Mouse (Mus musculus): Measurements from ENCODE around the gene Trpd52l3.

The Trpd52l3 gene

DNA sequence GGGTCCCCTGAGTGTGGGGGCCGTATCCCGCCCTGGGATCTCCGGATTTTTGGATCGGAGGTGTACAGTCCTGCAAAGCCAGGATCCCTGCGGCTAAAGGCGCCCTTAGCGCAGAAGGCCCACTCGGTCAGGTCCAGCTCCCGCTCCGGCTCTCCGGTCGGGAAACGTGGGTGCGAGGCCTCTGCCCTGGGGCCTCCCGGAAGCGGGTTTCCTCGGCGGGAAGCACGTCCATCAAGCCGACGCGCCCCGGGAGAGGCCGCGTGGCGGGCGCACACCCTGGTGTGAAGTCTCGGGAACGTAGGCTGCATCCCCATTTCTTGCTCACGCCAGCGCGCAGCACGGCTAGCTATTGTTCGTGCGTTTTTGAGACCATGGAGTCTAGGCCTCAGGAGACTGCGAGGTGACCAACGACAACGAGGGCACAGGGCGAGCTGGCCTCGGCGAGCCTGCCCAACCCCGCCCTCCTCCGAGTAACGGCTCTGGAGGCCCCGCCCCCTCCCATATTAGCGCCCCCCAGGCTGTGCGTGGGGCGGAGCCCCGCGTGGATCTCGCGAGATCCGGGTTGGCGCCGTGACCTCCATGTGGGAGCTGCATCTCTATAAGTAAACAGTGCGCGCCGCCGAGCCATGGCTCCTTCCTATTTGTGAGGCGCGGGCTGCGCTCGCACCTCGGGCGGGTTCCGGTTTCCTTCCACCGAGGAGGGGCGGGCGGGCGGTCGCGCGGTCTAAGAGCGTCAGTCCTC lies 26.5 kb downstream of the Trpd52l3 start, which contains the start of gene Uhrf2:
Gene Uhrf2, plus strand, starts transcription at position 620 of the 742 bp plus-strand sequence.
- peak; percentile 95 for DNase-seq (ENCODE audit: low read depth, low spot score)

DNA sequence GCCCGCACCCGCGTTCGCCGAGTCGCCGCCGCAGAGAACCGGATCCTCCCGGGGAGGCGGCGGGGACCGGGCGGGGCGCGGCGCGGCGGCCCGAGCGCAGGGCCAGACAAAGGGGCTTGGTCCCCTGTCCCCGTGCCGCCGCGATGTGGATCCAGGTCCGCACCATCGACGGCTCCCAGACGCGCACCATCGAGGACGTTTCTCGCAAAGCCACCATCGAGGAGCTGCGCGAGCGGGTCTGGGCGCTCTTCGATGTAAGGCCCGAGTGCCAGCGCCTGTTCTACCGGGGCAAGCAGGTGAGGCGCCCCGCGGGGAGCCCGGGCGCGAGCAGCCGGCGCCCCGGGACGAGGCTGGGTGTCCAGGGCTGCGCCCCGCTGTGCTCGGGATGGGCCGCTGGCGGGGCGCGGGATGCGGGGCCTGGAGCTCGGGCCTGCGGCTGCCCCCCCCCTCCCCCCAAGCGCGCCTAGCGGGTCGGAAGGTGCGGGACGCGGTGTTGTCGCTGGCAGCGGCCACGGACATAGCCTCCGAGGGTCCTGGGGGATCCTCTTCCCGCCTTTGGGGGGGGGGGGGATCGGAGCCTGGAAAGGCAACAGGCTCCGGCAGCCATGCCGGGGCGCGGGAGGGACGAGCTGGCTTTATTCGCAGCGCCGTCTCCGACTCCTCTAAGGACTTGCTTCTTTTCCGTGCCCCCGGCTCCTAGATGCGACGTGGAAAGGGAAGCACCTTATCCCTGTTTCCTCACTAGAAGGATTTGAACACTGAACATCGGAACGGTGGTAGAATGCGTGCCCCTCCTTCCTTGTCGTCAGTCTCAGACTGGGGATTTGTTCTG lies 27.3 kb downstream of the Trpd52l3 start:
- peak; percentile 17 for DNase-seq (ENCODE audit: low read depth, low spot score)

DNA sequence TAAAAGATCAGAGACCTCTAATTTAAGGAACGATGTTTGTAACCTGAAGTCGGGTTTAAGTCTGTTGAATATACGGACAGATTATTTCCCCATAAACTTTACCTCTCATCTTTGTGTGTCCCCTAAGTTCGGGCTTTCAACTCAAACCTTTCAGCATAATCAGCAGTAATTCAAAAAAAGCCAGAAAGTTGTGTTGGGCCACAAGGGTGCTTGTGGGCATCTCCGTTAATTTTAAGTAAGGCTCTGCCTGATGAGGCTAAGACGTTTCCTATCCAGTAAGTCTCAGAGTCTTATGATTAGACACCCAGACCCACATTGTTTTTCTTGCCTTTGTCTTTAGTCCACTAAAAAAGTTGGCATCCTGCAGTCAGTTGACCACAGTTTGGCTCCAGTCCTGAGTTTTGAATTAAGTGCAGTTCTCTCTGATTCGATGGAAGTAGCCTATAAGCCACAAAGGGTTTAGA lies 27.9 kb downstream of the Trpd52l3 start:
- DNase-seq (ENCODE audit: low read depth, low spot score): no peak

DNA sequence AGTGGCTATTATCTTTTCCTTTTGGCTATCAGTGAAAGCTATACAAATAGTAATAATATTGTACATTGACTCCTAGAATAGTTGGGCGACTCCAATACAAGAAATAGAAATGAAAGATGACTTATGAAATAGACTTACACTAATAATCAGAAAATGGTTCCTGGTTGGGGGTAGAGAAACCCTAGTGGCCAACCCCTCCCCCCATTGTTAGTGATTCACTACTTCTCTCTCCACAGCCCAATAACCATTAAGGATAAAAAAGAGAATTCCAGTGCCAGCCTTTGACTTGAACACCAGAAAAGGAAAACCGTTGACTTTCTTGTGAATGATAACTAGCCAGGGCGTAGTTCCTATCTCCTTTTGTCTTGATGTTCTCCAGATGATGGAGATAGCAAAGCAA lies 28.6 kb downstream of the Trpd52l3 start:
- DNase-seq (ENCODE audit: low read depth, low spot score): no peak

DNA sequence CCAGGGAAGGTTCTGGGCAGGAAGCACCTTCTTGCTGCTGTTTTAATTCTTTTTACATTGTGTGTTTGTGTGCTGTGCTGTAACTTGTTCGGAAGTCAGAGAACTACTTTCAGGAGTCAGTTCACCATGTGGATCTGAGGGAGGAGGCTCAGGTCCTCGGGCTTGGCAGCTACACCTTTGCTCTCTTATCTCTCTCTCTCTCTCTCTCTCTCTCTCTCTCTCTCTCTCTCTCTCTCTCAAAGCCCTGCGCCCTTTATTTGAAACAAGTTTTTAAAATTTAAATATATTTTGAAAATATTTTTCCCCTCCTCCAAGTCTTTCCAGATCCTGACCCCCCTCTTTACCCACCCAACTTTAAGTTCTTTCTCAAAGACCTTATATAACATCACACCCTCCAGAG lies 31.8 kb downstream of the Trpd52l3 start:
- no peak for DNase-seq (ENCODE audit: low read depth, low spot score)

DNA sequence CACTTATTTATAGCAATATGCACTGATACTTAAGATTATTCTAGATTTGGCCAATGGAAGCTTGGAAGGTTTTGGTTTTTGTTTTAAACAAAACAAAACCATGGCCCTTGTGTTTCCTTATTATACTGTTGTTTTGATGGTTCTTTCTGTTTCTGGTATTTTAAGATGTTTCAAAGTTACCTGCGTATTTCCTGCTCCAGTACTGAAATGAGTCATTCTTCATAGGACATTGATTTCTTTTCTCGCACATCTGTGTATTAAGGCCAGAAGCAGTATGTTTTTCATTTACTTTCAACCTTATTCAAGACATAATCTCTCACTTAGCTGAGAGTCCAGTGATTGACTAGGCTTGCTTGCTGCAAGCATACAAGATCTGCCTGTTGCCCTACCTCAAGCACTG lies 40.1 kb downstream of the Trpd52l3 start:
- no peak for DNase-seq (ENCODE audit: low read depth, low spot score)

DNA sequence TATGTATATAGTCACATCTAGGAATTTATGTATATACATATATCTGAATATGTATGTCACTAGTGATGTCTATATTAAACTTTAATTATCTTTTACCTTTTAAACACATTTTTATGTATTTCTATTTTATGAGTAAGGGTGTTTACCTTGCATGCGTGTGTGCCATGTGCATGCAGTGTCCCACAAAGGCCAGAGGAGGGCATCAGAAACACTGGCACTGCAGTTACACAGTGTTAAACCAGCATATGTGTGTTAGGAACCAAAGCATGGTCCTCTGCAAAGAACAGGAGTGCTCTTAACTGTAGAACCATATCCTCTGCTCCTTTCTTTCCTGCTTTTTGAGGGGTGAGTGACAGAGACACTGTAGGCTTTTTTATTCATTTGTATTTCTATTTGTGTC lies 41.0 kb downstream of the Trpd52l3 start:
- DNase-seq (ENCODE audit: low read depth, low spot score): no peak

DNA sequence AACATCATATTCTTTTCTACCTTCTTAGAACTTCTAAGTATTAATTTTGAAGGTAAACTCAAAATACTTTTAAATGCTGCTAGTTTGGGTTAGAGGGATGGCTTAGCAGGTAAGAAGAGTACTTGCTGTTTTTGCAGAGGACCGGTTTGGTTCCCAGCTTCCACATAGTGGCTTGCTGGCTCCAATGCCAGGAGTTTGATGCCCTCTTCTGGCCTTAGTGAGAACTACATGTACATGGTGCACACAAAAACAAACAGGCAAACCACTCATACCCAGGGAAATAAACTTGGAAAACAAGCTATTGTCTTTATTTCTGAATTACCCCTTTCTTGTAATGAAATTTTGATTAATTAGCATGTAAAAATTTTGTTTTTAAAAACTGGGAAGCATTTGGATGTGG lies 42.3 kb downstream of the Trpd52l3 start:
- DNase-seq (ENCODE audit: low read depth, low spot score): no peak

DNA sequence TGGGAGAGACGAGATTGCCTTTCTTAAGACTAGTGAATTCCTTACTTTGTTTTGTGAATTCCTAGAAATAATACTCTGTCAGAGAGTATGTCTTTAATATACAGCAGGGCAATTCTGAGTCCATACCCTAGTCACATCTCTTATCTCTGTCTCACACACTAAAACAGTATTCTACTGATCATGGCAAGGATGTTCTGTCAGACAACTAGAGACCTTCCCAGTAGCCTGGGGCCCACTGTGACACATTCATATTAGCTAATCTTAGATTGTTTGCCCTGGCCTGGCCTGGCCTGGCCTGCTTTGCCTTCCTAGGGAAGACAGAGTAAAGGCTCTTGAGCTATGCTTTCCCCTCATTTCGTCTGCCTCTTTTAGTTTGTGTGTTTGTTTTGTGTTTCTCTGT lies 47.0 kb downstream of the Trpd52l3 start:
- no peak for DNase-seq (ENCODE audit: low read depth, low spot score)

DNA sequence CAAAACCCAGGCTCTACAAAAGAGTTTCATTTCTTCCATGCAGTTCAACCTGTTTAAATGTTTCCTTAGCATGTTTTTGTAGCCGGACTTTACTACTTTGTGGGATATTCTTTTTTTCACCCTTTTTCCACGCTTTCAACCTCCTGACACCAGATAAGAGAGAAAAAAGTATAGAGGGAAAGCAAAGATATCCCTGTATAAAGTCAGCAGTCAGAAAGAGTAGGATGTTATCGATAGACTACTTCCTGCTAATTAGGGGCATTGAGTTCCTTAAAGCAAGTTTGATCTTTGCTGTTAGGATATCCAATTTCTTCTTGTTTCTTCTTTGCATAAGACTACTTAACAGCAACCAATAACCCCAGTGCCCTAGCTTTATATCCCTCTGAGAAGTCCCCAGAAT lies 47.9 kb downstream of the Trpd52l3 start:
- DNase-seq (ENCODE audit: low read depth, low spot score): no peak

DNA sequence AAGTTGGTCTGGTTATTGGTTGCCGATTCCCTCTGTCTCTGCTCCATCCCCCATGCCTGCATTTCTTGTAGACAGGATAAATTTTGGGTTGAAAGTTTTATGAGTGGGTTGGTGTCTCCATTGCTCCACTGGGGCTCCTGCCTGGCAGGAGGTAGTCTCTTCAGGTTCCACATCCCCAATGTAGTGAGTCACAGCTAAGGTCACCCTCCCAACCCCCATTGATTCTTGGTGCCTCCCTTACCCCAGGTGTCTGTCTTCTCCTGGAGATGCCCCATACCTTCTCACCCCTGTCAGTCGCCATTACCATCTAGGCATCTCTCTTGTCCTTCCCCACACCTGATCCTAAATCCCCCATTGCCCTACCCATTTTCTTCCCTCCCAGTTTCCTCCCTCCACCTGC lies 50.6 kb downstream of the Trpd52l3 start:
- no peak for DNase-seq (ENCODE audit: low read depth, low spot score)
